In the genomic region with DNA sequence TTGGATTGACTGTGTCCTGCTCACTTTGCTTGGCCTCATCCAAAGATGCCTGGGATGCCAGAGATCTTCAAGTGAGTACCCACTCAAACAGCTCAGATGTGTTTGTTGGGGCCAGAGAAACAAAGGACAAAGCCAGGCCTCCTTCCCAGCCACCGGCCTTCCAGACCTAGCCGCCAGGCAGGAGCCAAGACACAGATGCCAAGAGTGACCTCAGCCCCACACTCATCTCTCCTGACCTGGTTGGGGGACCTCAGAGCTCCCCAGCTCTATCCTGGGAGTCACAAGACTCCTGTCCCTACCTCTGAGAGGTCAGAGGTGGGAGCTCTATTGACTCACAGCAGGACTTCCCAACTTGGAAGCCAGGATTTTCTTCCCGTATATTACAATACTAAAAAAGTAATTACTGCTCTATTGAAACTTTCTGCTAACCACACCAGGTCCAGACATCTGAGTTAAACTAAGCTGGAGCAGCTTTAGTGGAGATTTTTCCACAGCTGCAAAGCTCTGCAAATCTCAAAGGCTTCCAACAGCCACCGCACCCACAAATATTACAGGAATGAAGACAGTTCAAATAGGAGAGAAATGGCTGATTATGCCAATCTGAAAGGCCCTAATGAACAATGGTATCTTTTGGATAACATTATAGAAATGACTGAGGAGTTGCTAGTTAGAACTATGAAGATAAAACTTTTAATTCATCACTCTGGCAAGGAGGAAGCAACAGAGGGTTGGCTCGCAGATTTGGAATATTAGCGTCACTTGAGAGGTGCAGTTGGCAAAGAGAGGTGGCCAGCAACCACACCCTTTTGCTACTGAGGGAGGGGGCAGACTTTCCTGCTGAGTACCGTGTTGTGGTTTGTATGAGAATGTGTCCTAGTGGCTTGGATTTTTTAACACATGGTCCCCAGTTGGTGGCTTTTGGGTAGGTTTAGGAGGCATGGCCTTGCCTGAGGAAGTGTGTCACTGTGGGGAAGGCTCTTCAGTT, we compare ENCODE assay signal across 16 mouse cellular contexts.
DNase-seq lines count a peak whose midpoint lies in the region; ATAC-seq and TF ChIP-seq lines count a peak whose summit lies in the region.
"Had no signal": no experiment of that assay in that cellular context is flagged by ENCODE, and none has a peak within 500 bp of the region (broad histone marks: within the 10 kb centered on the region; RNA-seq: fewer than 3 reads in every experiment).

No protein-coding gene starts in this region.

- H3K36me3 ChIP-seq in heart, postnatal 0 days (replicated peaks; ENCODE audit: control insufficient read depth, insufficient read depth, low read length), result no peaks in the 10 kb centered on the region
- H3K36me3 ChIP-seq: embryonic facial prominence, embryonic 15.5 days; hindbrain, embryonic 12.5 days; intestine, embryonic 15.5 days; midbrain, embryonic 10.5 days had no signal

- ATAC-seq in heart, postnatal 0 days (ENCODE audit: insufficient read depth, low read depth), result no peak
- ATAC-seq: forebrain, embryonic 14.5 days; intestine, embryonic 15.5 days had no signal

- no peak for TF ChIP-seq EP300 in heart, postnatal 0 days (IDR thresholded peaks at IDR 0.05; ENCODE audit: low read depth)

- no peak for TF ChIP-seq CTCF in heart, postnatal 0 days (IDR thresholded peaks at IDR 0.05; ENCODE audit: low read depth)

- H3K9ac ChIP-seq in heart, postnatal 0 days (replicated peaks; ENCODE audit: low read depth, low read length), result no peak overlapping the region
- H3K9ac ChIP-seq: embryonic facial prominence, embryonic 15.5 days; hindbrain, embryonic 12.5 days; intestine, embryonic 15.5 days; liver, embryonic 14.5 days had no signal

- H3K4me1 ChIP-seq in heart, postnatal 0 days (ENCODE audit: control insufficient read depth, insufficient read depth), result no peaks in the 10 kb centered on the region
- H3K4me1 ChIP-seq: hindbrain, embryonic 12.5 days; intestine, embryonic 15.5 days; midbrain, embryonic 10.5 days had no signal

- no peak overlapping the region for H3K4me2 ChIP-seq in heart, postnatal 0 days (ENCODE audit: low read depth, low read length)
- H3K4me2 ChIP-seq: embryonic facial prominence, embryonic 15.5 days; hindbrain, embryonic 12.5 days; intestine, embryonic 15.5 days had no signal

- H3K27ac ChIP-seq in heart, postnatal 0 days (ENCODE audit: low read depth), result peak overlapping the region; percentile 53
- H3K27ac ChIP-seq: embryonic facial prominence, embryonic 15.5 days; hindbrain, embryonic 12.5 days; intestine, embryonic 15.5 days; liver, embryonic 14.5 days; midbrain, embryonic 10.5 days had no signal

- no peaks in the 10 kb centered on the region for H3K27me3 ChIP-seq in heart, postnatal 0 days (ENCODE audit: control insufficient read depth, insufficient read depth, low read length)
- H3K27me3 ChIP-seq: embryonic facial prominence, embryonic 15.5 days; hindbrain, embryonic 12.5 days; intestine, embryonic 15.5 days had no signal

- peak; percentile 84 for DNase-seq in 3134 (ENCODE audit: extremely low read depth, insufficient read length, low spot score)
- DNase-seq in Muller cell, postnatal 12 days (ENCODE audit: inconsistent ontology term), result peak; percentile 96
- DNase-seq in gastrocnemius, postnatal 10 days, result peak; percentile 51
- no peak for DNase-seq in heart, postnatal 0 days (ENCODE audit: low spot score)
- no peak for DNase-seq in cerebellum, adult 9-10 months
- DNase-seq in T-cell, adult 2 months (ENCODE audit: low spot score), result no peak
- no peak for DNase-seq in right cerebral cortex, postnatal 36 days (ENCODE audit: low spot score in 2 of 2)
- DNase-seq: cerebellum, adult 2 months; kidney, postnatal 4 days; thymus, adult 2 months had no signal

- 79% methylated on average over 7 of the region's 7 CpGs for WGBS in heart, postnatal 0 days

- H3K9me3 ChIP-seq in heart, postnatal 0 days (replicated peaks; ENCODE audit: control insufficient read depth, low read length), result no peaks in the 10 kb centered on the region
- H3K9me3 ChIP-seq: embryonic facial prominence, embryonic 15.5 days; hindbrain, embryonic 12.5 days; intestine, embryonic 15.5 days; midbrain, embryonic 10.5 days had no signal

- H3K4me3 ChIP-seq in heart, postnatal 0 days (ENCODE audit: low read depth, low read length), result no peak overlapping the region
- H3K4me3 ChIP-seq: embryonic facial prominence, embryonic 15.5 days; hindbrain, embryonic 12.5 days; intestine, embryonic 15.5 days; midbrain, embryonic 10.5 days had no signal

Comparison
In these comparisons a context has a peak if more than half of its experiments do, and no peak if none do; other contexts are left out.
1. DNase-seq: peak in 3134 (single experiment), Muller cell, postnatal 12 days (single experiment) and gastrocnemius, postnatal 10 days (single experiment); none in heart, postnatal 0 days (single experiment), cerebellum, adult 9-10 months (single experiment), T-cell, adult 2 months (single experiment) and right cerebral cortex, postnatal 36 days (0 of 2).